Mouse (Mus musculus) cerebellum, adult (tissue): Measurements from ENCODE around the gene Gm5426.

Experiments
- ATAC-seq: cut with Nextera tagmentation; 2 replicates; pipeline ENCODE4 v1.9.2; 2017; ENCODE audit warnings: mild to moderate bottlenecking, moderate library complexity, mixed read lengths; ENCODE audit not compliant: insufficient number of reproducible peaks, low FRiP score, low TSS enrichment

The Gm5426 gene

GRCm38 (mm10) chr10:96185601-96186000, 49.2 kb downstream of the Gm5426 start:
- no peak for ATAC-seq
